Mouse (Mus musculus) intestine, embryonic 16.5 days (tissue): ENCODE measurements around the gene Tmem43. TPM values are rescaled to one million over a fixed set of nuclear protein-coding genes. Genes with fewer than 3 reads are reported as not detected.

ENCODE experiments used
- ATAC-seq: fragments of 200-750 bp; cut with Nextera tagmentation; 2 replicates; pipeline ENCODE4 v1.8.0; 2017; ENCODE audit warnings: moderate TSS enrichment, moderate library complexity
- H3K27ac ChIP-seq: fragments of 300-500 bp; sonication (generic); 2 replicates; pipeline ENCODE4 v1.5.1; 2014; ENCODE audit warnings: mild to moderate bottlenecking, low read length
- H3K27me3 ChIP-seq: fragments of 300-500 bp; sonication (generic); replicated peaks from 2 replicates; pipeline ENCODE4 v1.6.1; 2014; ENCODE audit warnings: low read length, control low read depth, mixed read lengths; ENCODE audit not compliant: control insufficient read depth, insufficient read depth
- H3K36me3 ChIP-seq: fragments of 300-500 bp; sonication (generic); 2 replicates; pipeline ENCODE4 v1.6.1; 2014; ENCODE audit warnings: low read length, control low read depth; ENCODE audit not compliant: control insufficient read depth, insufficient read depth
- H3K4me1 ChIP-seq: fragments of 300-500 bp; sonication (generic); 2 replicates; pipeline ENCODE4 v1.6.1; 2014; ENCODE audit warnings: low read length, control low read depth, mixed read lengths; ENCODE audit not compliant: control insufficient read depth, insufficient read depth
- H3K4me2 ChIP-seq: fragments of 300-500 bp; sonication (generic); 2 replicates; pipeline ENCODE4 v1.6.1; 2014; ENCODE audit warnings: low read depth, low read length, control low read depth
- H3K4me3 ChIP-seq: fragments of 300-500 bp; sonication (generic); 2 replicates; pipeline ENCODE4 v1.5.1; 2014; ENCODE audit warnings: mild to moderate bottlenecking, low read length
- H3K9ac ChIP-seq: fragments of 300-500 bp; sonication (generic); 2 replicates; pipeline ENCODE4 v1.6.1; 2014; ENCODE audit warnings: low read depth, low read length
- H3K9me3 ChIP-seq: fragments of 300-500 bp; sonication (generic); 2 replicates; pipeline ENCODE4 v1.6.1; 2016; ENCODE audit warnings: low read length, control low read depth; ENCODE audit not compliant: control insufficient read depth
- WGBS: fragments of 180-500 bp; shearing (Covaris S2); extraction: QIAGEN DNeasy Blood & Tissue Kit; methylation state at CpG from one replicate; pipeline ENCODE4 v1.1.7; 2014; 5-methylcytosine and 5-hydroxymethylcytosine counted together
- polyA plus RNA-seq: library from polyadenylated mRNA; unstranded; fragments of >200 nt; fragmentation: Nextera tagmentation; extraction: Ambion mirVana; gene quantifications from 2 replicates; pipeline ENCODE4 v1.2.1, GENCODE M21; 2015

Tmem43 gene
- 35.5 and 35.7 TPM in 2 replicates for polyA plus RNA-seq

GRCm38 (mm10) chr6:91472868-91473804 is at the start of gene Tmem43, which contains the start of gene Chchd4:
Gene Tmem43, plus strand, starts transcription at chr6:91473703.
Gene Chchd4, minus strand, starts transcription at chr6:91473546.
- Histone ChIP-seq H3K9ac (peak within 1 kb of the TSS; percentile 88), H3K27ac (peak within 1 kb of the TSS; percentile 83), H3K4me3 (peak within 1 kb of the TSS; percentile 77), H3K36me3 (peaks cover 4% of the 10 kb centered on the region; the same call in 1 of the 2 replicates), H3K4me1 (peaks cover 19% of the 10 kb centered on the region), H3K9me3 (no peaks in the 10 kb centered on the region), H3K27me3 (no peaks in the 10 kb centered on the region), H3K4me2 (peak within 1 kb of the TSS; percentile 78)
- under 1% methylated on average over 74 of the region's 74 CpGs for WGBS
- peak; percentile 98 for ATAC-seq

DNA sequence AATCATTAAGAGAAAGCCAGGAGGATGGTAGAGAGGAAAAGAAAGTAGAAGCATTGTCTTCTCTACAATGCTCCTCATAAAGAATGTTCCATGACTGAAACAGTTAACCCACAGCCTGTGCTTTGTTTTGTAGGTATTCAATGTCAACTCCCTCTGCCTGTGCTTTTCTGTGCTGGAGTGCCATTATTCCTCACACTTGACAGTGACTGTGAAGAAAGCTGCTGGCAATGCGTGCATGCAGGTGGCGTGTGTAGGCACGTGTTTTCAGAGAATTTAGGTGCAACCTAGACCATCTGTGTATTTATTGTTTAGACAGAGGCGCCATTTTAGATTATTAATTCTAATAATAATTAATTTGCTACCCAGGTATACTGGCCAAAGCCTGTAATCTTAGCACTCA is 49.4 kb upstream of the Tmem43 start:
- Histone ChIP-seq H3K4me2 (no peak overlapping the region), H3K4me1 (no peaks in the 10 kb centered on the region), H3K9ac (no peak overlapping the region), H3K27me3 (no peaks in the 10 kb centered on the region), H3K4me3 (no peak overlapping the region), H3K9me3 (no peaks in the 10 kb centered on the region), H3K36me3 (no peaks in the 10 kb centered on the region), H3K27ac (no peak overlapping the region)
- ATAC-seq: no peak
- WGBS: 37% methylated on average over 4 of the region's 4 CpGs

DNA sequence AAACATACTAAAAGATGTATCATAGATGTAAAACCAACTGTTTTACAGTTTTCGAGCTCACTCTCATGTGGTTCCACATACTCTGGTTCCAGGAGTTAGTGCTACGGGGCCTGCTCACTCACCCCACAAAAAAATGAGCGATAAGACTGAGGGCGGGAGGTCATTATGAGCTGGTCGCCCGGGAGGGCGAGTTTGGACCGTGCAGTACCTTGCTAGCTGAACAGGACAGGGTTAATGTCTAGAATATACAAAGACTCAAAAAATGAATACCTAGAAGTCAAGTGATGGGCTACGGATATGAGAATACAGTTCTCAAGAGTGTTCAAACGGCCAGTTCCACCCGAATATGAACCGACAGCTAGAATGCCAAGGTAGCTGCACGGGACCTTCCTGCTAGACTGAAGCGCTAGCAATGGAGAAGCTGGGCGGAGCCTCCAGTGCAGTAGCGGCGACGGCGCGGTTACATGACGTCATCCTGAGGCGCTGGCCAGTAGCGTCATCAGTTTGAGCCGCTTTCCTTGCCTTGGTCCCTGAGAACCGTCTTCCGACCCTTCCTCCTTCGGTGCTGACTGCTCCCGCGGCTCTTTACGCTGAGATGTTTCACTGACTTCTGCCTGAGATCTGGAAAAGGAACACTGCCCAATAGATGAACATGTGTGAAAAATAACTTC is 32.9 kb upstream of the Tmem43 start:
- Histone ChIP-seq H3K4me1 (peaks cover 5% of the 10 kb centered on the region; the same call in 1 of the 2 replicates), H3K36me3 (no peaks in the 10 kb centered on the region), H3K9me3 (no peaks in the 10 kb centered on the region), H3K4me2 (peak overlapping the region; percentile 92), H3K4me3 (peak overlapping the region; percentile 70), H3K27ac (peak overlapping the region; percentile 89), H3K27me3 (peaks cover 12% of the 10 kb centered on the region), H3K9ac (peak overlapping the region; percentile 85)
- ATAC-seq: peak; percentile 96
- WGBS: 2% methylated on average over 30 of the region's 30 CpGs

- peak; percentile 84 for ATAC-seq
- peaks cover 12% of the 10 kb centered on the region for H3K27me3 ChIP-seq
- 1% methylated on average over 19 of the region's 19 CpGs for WGBS
- peak overlapping the region; percentile 89 for H3K27ac ChIP-seq
- H3K4me1 ChIP-seq: peaks cover 5% of the 10 kb centered on the region; the same call in 1 of the 2 replicates
- no peaks in the 10 kb centered on the region for H3K9me3 ChIP-seq
- peak overlapping the region; percentile 85 for H3K9ac ChIP-seq
- H3K36me3 ChIP-seq: no peaks in the 10 kb centered on the region
- peak overlapping the region; percentile 70 for H3K4me3 ChIP-seq
- peak overlapping the region; percentile 92 for H3K4me2 ChIP-seq
Observed at GRCm38 (mm10) chr6:91441145-91441662, 32.3 kb upstream of the Tmem43 start.

DNA sequence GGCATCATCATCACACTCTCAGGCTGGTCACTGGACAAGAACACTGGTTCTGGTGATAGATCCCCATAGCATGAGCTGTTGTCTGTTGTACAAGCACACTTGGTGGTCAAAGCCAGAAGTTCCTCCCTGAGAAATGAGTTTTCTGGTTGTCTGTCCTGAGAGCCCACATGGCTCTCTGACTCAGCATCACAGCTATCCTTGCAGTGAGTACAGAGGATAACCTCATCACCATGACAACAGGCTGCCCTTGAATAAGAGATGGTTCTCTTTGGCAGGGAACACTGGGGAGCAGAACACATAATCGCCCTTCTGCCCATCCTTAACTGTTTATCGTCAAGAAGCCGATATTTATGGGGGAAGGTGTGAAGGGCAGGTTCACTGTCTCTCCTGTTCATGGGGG is 28.2 kb upstream of the Tmem43 start:
- Histone ChIP-seq H3K4me1 (peaks cover 5% of the 10 kb centered on the region; the same call in 1 of the 2 replicates), H3K27me3 (no peaks in the 10 kb centered on the region), H3K9ac (no peak overlapping the region), H3K9me3 (no peaks in the 10 kb centered on the region), H3K4me3 (no peak overlapping the region), H3K27ac (no peak overlapping the region), H3K4me2 (no peak overlapping the region), H3K36me3 (no peaks in the 10 kb centered on the region)
- WGBS: 80% methylated on average over 3 of the region's 3 CpGs
- ATAC-seq: no peak

GRCm38 (mm10) chr6:91449472-91450225 is 23.9 kb upstream of the Tmem43 start:
- no peak overlapping the region for H3K9ac ChIP-seq
- no peaks in the 10 kb centered on the region for H3K36me3 ChIP-seq
- H3K9me3 ChIP-seq: no peaks in the 10 kb centered on the region
- ATAC-seq: no peak
- WGBS: 42% methylated on average over 3 of the region's 3 CpGs
- H3K27me3 ChIP-seq: no peaks in the 10 kb centered on the region
- no peaks in the 10 kb centered on the region for H3K4me1 ChIP-seq
- H3K4me3 ChIP-seq: no peak overlapping the region
- no peak overlapping the region for H3K4me2 ChIP-seq
- H3K27ac ChIP-seq: no peak overlapping the region

GRCm38 (mm10) chr6:91452056-91452455 is 21.4 kb upstream of the Tmem43 start:
- H3K9me3 ChIP-seq: no peaks in the 10 kb centered on the region
- H3K27me3 ChIP-seq: no peaks in the 10 kb centered on the region
- no peaks in the 10 kb centered on the region for H3K4me1 ChIP-seq
- 73% methylated on average over 1 of the region's 1 CpGs for WGBS
- no peak overlapping the region for H3K4me3 ChIP-seq
- H3K36me3 ChIP-seq: no peaks in the 10 kb centered on the region
- H3K27ac ChIP-seq: no peak overlapping the region
- H3K9ac ChIP-seq: no peak overlapping the region
- H3K4me2 ChIP-seq: no peak overlapping the region
- no peak for ATAC-seq

- Histone ChIP-seq H3K27ac (no peak overlapping the region), H3K27me3 (no peaks in the 10 kb centered on the region), H3K4me2 (no peak overlapping the region), H3K4me3 (no peak overlapping the region), H3K9me3 (no peaks in the 10 kb centered on the region), H3K36me3 (no peaks in the 10 kb centered on the region), H3K4me1 (no peaks in the 10 kb centered on the region), H3K9ac (no peak overlapping the region)
- ATAC-seq: no peak
- WGBS: 51% methylated on average over 5 of the region's 5 CpGs
Observed at GRCm38 (mm10) chr6:91454546-91454945, 19.0 kb upstream of the Tmem43 start.
